Mouse (Mus musculus) G1E-ER4 (cell line): Measurements from ENCODE around the gene Ankrd33b. TPM values are rescaled to one million over a fixed set of nuclear protein-coding genes. Genes with fewer than 3 reads are reported as not detected.

Source experiments
- GATA1 ChIP-seq: IDR thresholded peaks from one replicate; pipeline ENCODE4 v1.8.0; 2012; ENCODE audit warnings: low read length, inconsistent platforms
- polyA plus RNA-seq: library from polyadenylated mRNA; stranded (reverse); fragments of >175 nt; gene quantifications from 2 replicates; pipeline ENCODE4 v1.2.3, GENCODE M21; 2012

Ankrd33b gene
- polyA plus RNA-seq, 1 experiment = not detected

GRCm38 (mm10) chr15:31253380-31253779 lies 114.1 kb downstream of the Ankrd33b start:
- TF ChIP-seq GATA1 = no peak

GRCm38 (mm10) chr15:31252590-31253311 lies 114.8 kb downstream of the Ankrd33b start:
- TF ChIP-seq GATA1 = no peak

GRCm38 (mm10) chr15:31251189-31251588 lies 116.3 kb downstream of the Ankrd33b start:
- TF ChIP-seq GATA1 = no peak

- no peak for TF ChIP-seq GATA1
Measured at GRCm38 (mm10) chr15:31250676-31251075, 116.8 kb downstream of the Ankrd33b start.

GRCm38 (mm10) chr15:31250027-31250426 lies 117.5 kb downstream of the Ankrd33b start:
- TF ChIP-seq GATA1 = no peak

GRCm38 (mm10) chr15:31248882-31249281 lies 118.6 kb downstream of the Ankrd33b start:
- no peak for TF ChIP-seq GATA1

GRCm38 (mm10) chr15:31247035-31247434 lies 120.5 kb downstream of the Ankrd33b start:
- TF ChIP-seq GATA1 = no peak

- TF ChIP-seq GATA1 = no peak
Measured at GRCm38 (mm10) chr15:31245934-31246333, 121.6 kb downstream of the Ankrd33b start.

GRCm38 (mm10) chr15:31244696-31245445 lies 122.7 kb downstream of the Ankrd33b start:
- TF ChIP-seq GATA1 = no peak

GRCm38 (mm10) chr15:31243260-31243659 lies 124.3 kb downstream of the Ankrd33b start:
- no peak for TF ChIP-seq GATA1

Other genes with a start within 250 kb of the Ankrd33b start
- not detected in 2 replicates for gene Dap, start 143.4 kb downstream of the Ankrd33b start, polyA plus RNA-seq
- gene Ropn1l, start 86.0 kb upstream of the Ankrd33b start, polyA plus RNA-seq = 0.73 and 1.0 TPM in 2 replicates
- 73.7 and 91.4 TPM in 2 replicates for gene March6, start 163.3 kb upstream of the Ankrd33b start, polyA plus RNA-seq
- gene Cmbl, start 197.7 kb upstream of the Ankrd33b start, polyA plus RNA-seq = not detected in 2 replicates
- 42.2 and 46.0 TPM in 2 replicates for gene Cct5, start 234.1 kb upstream of the Ankrd33b start, polyA plus RNA-seq
- 3.7 and 3.9 TPM in 2 replicates for gene Fam173b, start 234.1 kb upstream of the Ankrd33b start, polyA plus RNA-seq